Mouse (Mus musculus): ENCODE data around the gene Lamtor1. TPM values are rescaled to one million over a fixed set of nuclear protein-coding genes. Genes with fewer than 3 reads are reported as not detected.

Gene Lamtor1
- polyA plus RNA-seq, 1 experiment: 117 TPM

- WGBS: 92% methylated on average over 1 of the region's 1 CpGs
- H3K4me3 ChIP-seq (ENCODE audit: extremely low read depth, insufficient read depth, insufficient read length): no peak overlapping the region
- H3K27me3 ChIP-seq (ENCODE audit: control insufficient read depth, insufficient read depth, low read length): no peaks in the 10 kb centered on the region
- no peak overlapping the region for H3K27ac ChIP-seq (ENCODE audit: insufficient read depth, low read length)
- no peaks in the 10 kb centered on the region for H3K36me3 ChIP-seq (ENCODE audit: control insufficient read depth, insufficient read depth, low read length)
- TF ChIP-seq POLR2A (IDR thresholded peaks at IDR 0.05; ENCODE audit: low read depth, low read length): no peak
- no peak for TF ChIP-seq CTCF (IDR thresholded peaks at IDR 0.05; ENCODE audit: extremely low read depth, insufficient read depth, insufficient read length, insufficient replicate concordance)
- no peak for DNase-seq (ENCODE audit: low read depth in 1 of 2, low spot score in 2 of 2)
- H3K4me1 ChIP-seq (ENCODE audit: control insufficient read depth, insufficient read depth, insufficient read length): no peaks in the 10 kb centered on the region
Measured at GRCm38 (mm10) chr7:101875978-101876377, 29.7 kb upstream of the Lamtor1 start.

GRCm38 (mm10) chr7:101880855-101881254 is 24.8 kb upstream of the Lamtor1 start:
- 63% methylated on average over 4 of the region's 4 CpGs for WGBS
- TF ChIP-seq CTCF (IDR thresholded peaks at IDR 0.05; ENCODE audit: extremely low read depth, insufficient read depth, insufficient read length, insufficient replicate concordance) (no peak), POLR2A (IDR thresholded peaks at IDR 0.05; ENCODE audit: low read depth, low read length) (no peak)
- no peak overlapping the region for H3K27ac ChIP-seq (ENCODE audit: insufficient read depth, low read length)

DNA sequence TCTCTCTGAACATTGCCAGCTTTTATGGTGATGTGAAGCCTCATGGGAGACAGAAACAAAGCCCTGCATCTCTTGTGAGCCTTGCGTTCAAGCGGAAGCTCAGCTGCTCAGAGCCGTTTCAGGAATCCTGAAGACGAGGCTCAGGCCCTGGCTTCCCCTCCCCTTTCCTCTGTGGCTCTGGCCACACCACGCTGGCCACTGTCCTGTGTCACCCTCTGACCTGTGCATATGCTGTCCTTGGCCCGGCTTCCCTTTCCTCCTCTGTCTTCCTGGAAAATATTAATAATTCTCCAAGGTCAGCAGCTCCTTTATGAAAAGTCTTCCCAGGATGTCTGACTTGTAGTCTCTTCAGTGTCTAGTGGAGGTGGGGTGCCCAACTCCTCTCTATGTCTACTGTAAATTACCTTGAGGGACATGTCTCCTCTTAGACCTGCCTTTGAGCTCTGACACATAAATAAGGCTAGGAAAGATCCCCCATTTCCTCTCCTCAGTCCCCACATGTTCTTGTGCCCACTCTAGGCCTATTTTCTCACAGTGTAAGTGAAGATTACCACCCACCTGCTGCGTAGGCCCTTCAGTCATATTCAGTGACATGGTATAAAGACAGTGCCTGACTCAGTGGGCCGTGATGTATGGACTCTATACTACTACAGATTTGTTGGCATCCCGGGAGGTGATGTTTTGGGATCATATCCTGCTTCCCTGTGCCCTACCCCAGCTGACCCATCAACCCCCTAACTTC is 23.1 kb upstream of the Lamtor1 start:
- no peaks in the 10 kb centered on the region for H3K27me3 ChIP-seq (ENCODE audit: control insufficient read depth, insufficient read depth, low read length)
- H3K36me3 ChIP-seq (ENCODE audit: control insufficient read depth, insufficient read depth, low read length): no peaks in the 10 kb centered on the region
- no peak overlapping the region for H3K4me3 ChIP-seq (ENCODE audit: extremely low read depth, insufficient read depth, insufficient read length)
- DNase-seq (ENCODE audit: low read depth in 1 of 2, low spot score in 2 of 2): no peak
- no peak for TF ChIP-seq CTCF (IDR thresholded peaks at IDR 0.05; ENCODE audit: extremely low read depth, insufficient read depth, insufficient read length, insufficient replicate concordance)
- no peak for TF ChIP-seq POLR2A (IDR thresholded peaks at IDR 0.05; ENCODE audit: low read depth, low read length)
- no peak overlapping the region for H3K27ac ChIP-seq (ENCODE audit: insufficient read depth, low read length)
- WGBS: 81% methylated on average over 9 of the region's 9 CpGs
- no peaks in the 10 kb centered on the region for H3K4me1 ChIP-seq (ENCODE audit: control insufficient read depth, insufficient read depth, insufficient read length)

More at GRCm38 (mm10) chr7:101880855-101881254, 24.8 kb upstream of the Lamtor1 start:
- Histone ChIP-seq H3K36me3 (ENCODE audit: control insufficient read depth, insufficient read depth, low read length) (no peaks in the 10 kb centered on the region), H3K27me3 (ENCODE audit: control insufficient read depth, insufficient read depth, low read length) (no peaks in the 10 kb centered on the region), H3K4me1 (ENCODE audit: control insufficient read depth, insufficient read depth, insufficient read length) (no peaks in the 10 kb centered on the region), H3K4me3 (ENCODE audit: extremely low read depth, insufficient read depth, insufficient read length) (no peak overlapping the region)
- no peak for DNase-seq (ENCODE audit: low read depth in 1 of 2, low spot score in 2 of 2)

DNA sequence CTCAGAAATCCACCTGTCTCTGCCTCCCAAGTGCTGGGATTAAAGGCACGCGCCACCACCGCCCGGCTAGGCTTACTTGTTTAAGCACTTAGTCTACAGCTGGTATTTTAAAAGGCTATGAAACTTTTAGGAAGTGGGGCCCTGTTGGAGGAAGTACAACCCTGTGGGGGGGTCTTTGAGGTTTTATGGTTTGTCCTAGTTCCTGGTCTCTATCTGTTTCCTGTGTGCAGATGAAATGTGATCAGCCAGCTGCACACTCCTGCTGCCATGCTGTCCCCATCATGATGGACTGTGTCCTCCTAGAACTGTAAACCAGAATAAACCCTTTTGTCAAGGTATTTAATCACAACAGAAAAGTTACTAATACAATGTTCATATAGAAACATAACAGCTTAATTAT is 21.5 kb upstream of the Lamtor1 start:
- WGBS: 96% methylated on average over 4 of the region's 4 CpGs
- no peak overlapping the region for H3K27ac ChIP-seq (ENCODE audit: insufficient read depth, low read length)
- no peaks in the 10 kb centered on the region for H3K36me3 ChIP-seq (ENCODE audit: control insufficient read depth, insufficient read depth, low read length)
- no peak for DNase-seq (ENCODE audit: low read depth in 1 of 2, low spot score in 2 of 2)
- no peaks in the 10 kb centered on the region for H3K4me1 ChIP-seq (ENCODE audit: control insufficient read depth, insufficient read depth, insufficient read length)
- TF ChIP-seq CTCF (IDR thresholded peaks at IDR 0.05; ENCODE audit: extremely low read depth, insufficient read depth, insufficient read length, insufficient replicate concordance) (no peak), POLR2A (IDR thresholded peaks at IDR 0.05; ENCODE audit: low read depth, low read length) (no peak)
- H3K4me3 ChIP-seq (ENCODE audit: extremely low read depth, insufficient read depth, insufficient read length): no peak overlapping the region
- no peaks in the 10 kb centered on the region for H3K27me3 ChIP-seq (ENCODE audit: control insufficient read depth, insufficient read depth, low read length)

DNA sequence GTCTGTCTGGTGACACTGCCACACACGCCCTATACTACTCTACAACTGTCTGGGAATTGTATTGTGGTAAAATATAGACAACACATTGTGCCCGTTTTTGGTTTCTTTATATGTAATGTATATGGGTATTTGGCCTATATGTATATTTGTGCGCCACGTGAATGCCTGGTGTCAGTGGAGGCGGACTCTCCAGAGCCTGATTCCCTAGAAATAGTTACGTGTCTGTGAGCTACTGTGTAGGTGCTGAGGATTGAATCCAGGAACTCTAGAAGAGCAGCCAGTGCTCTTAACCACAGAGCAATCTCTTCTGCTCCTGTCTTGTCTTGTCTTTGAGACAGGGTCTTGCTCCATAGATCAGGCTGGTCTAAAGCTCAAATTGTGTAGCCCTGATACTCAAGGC is 19.4 kb upstream of the Lamtor1 start:
- TF ChIP-seq CTCF (IDR thresholded peaks at IDR 0.05; ENCODE audit: extremely low read depth, insufficient read depth, insufficient read length, insufficient replicate concordance): no peak
- no peak for TF ChIP-seq POLR2A (IDR thresholded peaks at IDR 0.05; ENCODE audit: low read depth, low read length)
- H3K27ac ChIP-seq (ENCODE audit: insufficient read depth, low read length): no peak overlapping the region
- no peak for DNase-seq (ENCODE audit: low read depth in 1 of 2, low spot score in 2 of 2)
- no peaks in the 10 kb centered on the region for H3K4me1 ChIP-seq (ENCODE audit: control insufficient read depth, insufficient read depth, insufficient read length)
- no peak overlapping the region for H3K4me3 ChIP-seq (ENCODE audit: extremely low read depth, insufficient read depth, insufficient read length)
- no peaks in the 10 kb centered on the region for H3K27me3 ChIP-seq (ENCODE audit: control insufficient read depth, insufficient read depth, low read length)
- WGBS: 94% methylated on average over 6 of the region's 6 CpGs
- H3K36me3 ChIP-seq (ENCODE audit: control insufficient read depth, insufficient read depth, low read length): no peaks in the 10 kb centered on the region

DNA sequence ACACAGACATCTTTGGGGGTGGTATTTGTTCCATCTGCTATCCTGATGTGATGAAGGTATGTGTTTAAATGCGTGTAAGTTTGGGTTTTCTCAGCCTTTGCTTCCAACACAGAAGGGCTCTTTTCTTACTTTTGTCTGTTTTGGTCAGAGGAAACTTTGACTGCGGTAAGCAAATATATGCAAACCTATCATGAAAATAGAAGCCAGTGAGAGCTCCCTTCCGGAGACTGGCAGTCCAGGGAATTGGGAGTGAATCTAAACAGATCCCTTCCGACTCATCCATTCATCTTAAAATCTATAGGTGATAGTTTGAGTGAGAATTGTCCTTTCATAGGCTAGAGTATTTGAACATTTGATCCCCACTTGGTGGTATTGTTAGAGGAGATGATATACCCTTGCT is 17.2 kb upstream of the Lamtor1 start:
- H3K36me3 ChIP-seq (ENCODE audit: control insufficient read depth, insufficient read depth, low read length): no peaks in the 10 kb centered on the region
- no peaks in the 10 kb centered on the region for H3K27me3 ChIP-seq (ENCODE audit: control insufficient read depth, insufficient read depth, low read length)
- H3K4me1 ChIP-seq (ENCODE audit: control insufficient read depth, insufficient read depth, insufficient read length): no peaks in the 10 kb centered on the region
- no peak for TF ChIP-seq CTCF (IDR thresholded peaks at IDR 0.05; ENCODE audit: extremely low read depth, insufficient read depth, insufficient read length, insufficient replicate concordance)
- no peak for TF ChIP-seq POLR2A (IDR thresholded peaks at IDR 0.05; ENCODE audit: low read depth, low read length)
- WGBS: 89% methylated on average over 4 of the region's 4 CpGs
- H3K4me3 ChIP-seq (ENCODE audit: extremely low read depth, insufficient read depth, insufficient read length): no peak overlapping the region
- DNase-seq (ENCODE audit: low read depth in 1 of 2, low spot score in 2 of 2): no peak
- no peak overlapping the region for H3K27ac ChIP-seq (ENCODE audit: insufficient read depth, low read length)

DNA sequence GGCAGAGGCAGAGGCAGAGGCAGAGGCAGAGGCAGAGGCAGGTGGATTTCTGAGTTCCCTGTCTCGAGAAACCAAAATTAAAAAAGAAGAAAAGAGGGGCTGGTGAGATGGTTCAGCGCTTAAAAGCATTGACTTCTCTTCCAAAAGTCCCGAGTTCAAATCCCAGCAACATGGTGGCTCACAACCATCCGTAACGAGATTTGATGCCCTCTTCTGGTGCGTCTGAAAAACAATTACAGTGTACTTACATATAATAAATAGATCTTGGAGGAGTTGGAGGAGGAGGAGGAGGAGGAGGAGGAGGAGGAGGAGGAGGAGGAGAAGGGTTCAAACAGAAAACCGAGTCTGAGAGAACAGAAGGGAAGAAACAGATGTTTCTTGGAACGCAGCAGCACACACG is 10.0 kb upstream of the Lamtor1 start:
- no peak for DNase-seq (ENCODE audit: low read depth in 1 of 2, low spot score in 2 of 2)
- Histone ChIP-seq H3K27me3 (ENCODE audit: control insufficient read depth, insufficient read depth, low read length) (no peaks in the 10 kb centered on the region), H3K4me1 (ENCODE audit: control insufficient read depth, insufficient read depth, insufficient read length) (peaks cover 2% of the 10 kb centered on the region; the same call in 1 of the 2 replicates), H3K36me3 (ENCODE audit: control insufficient read depth, insufficient read depth, low read length) (no peaks in the 10 kb centered on the region), H3K27ac (ENCODE audit: insufficient read depth, low read length) (peak overlapping the region; percentile 72), H3K4me3 (ENCODE audit: extremely low read depth, insufficient read depth, insufficient read length) (peak overlapping the region; percentile 73)
- TF ChIP-seq POLR2A (IDR thresholded peaks at IDR 0.05; ENCODE audit: low read depth, low read length) (no peak), CTCF (IDR thresholded peaks at IDR 0.05; ENCODE audit: extremely low read depth, insufficient read depth, insufficient read length, insufficient replicate concordance) (no peak)
- 40% methylated on average over 9 of the region's 9 CpGs for WGBS

Data from spleen, adult 2 months (tissue).